Mouse (Mus musculus): Measurements from ENCODE around the gene Tmem132b.

GRCm38 (mm10) chr5:125705379-125705778, 173.8 kb downstream of the Tmem132b start:
- TF ChIP-seq CTCF (IDR thresholded peaks at IDR 0.05; ENCODE audit: extremely low read depth, insufficient read depth, insufficient read length, insufficient replicate concordance) (no peak), POLR2A (IDR thresholded peaks at IDR 0.05; ENCODE audit: low read depth, low read length) (no peak)
